In the genomic region with DNA sequence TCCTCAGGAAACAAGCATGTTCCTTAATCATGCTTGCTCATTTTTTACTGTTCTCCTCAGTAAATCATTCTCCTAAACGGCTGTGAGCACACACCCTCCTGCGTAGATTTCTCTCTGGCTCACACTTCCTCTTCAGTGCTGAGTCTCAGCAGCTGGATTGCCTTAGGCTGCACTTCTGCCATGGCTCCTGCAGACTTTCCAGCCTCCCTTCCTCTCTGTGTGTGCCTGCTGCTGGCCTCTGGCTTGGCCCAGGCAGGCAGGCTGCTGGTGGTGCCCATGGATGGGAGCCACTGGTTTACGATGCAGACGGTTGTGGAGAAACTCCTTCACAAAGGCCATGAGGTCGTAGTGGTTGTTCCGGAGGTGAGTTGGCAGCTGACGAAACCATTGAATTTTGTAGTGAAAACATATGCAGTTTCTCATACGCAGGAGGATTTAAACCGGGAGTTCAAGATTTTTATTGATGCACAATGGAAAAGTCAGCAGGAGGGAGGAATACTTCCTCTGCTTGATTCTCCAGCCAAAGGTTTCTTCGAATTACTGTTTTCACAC, we compare ENCODE assay signal across 9 mouse cellular contexts. TPM values are rescaled to one million over a fixed set of nuclear protein-coding genes. Genes with fewer than 3 reads are reported as not detected.
DNase-seq lines count a peak whose midpoint lies in the region; ATAC-seq and TF ChIP-seq lines count a peak whose summit lies in the region.
"Had no signal": no experiment of that assay in that cellular context is flagged by ENCODE, and none has a peak within 500 bp of the region (broad histone marks: within the 10 kb centered on the region; RNA-seq: fewer than 3 reads in every experiment).

A gene (plus strand): TSS at position 122 of the 552 bp plus-strand sequence.

- H3K9me3 ChIP-seq in heart, embryonic 16.5 days (replicated peaks; ENCODE audit: control insufficient read depth, low read length): no peaks in the 10 kb centered on the region
- H3K9me3 ChIP-seq in limb, embryonic 10.5 days (replicated peaks): no peaks in the 10 kb centered on the region
- H3K9me3 ChIP-seq in forebrain, postnatal 0 days (ENCODE audit: low read length): no peaks in the 10 kb centered on the region
- H3K9me3 ChIP-seq: hindbrain, embryonic 15.5 days had no signal

- no peaks in the 10 kb centered on the region for H3K36me3 ChIP-seq in heart, embryonic 16.5 days (ENCODE audit: control insufficient read depth, insufficient read depth)
- no peaks in the 10 kb centered on the region for H3K36me3 ChIP-seq in limb, embryonic 10.5 days
- no peaks in the 10 kb centered on the region for H3K36me3 ChIP-seq in myocyte (ENCODE audit: control insufficient read depth, insufficient read depth)
- no peaks in the 10 kb centered on the region for H3K36me3 ChIP-seq in forebrain, postnatal 0 days (ENCODE audit: insufficient read depth)
- H3K36me3 ChIP-seq: hindbrain, embryonic 15.5 days had no signal

- peak within 1 kb of the TSS; percentile 37; the same call in 1 of the 2 replicates for H3K4me2 ChIP-seq in heart, embryonic 16.5 days (ENCODE audit: low read depth, low read length)
- H3K4me2 ChIP-seq in myocyte (ENCODE audit: low read depth): peak within 1 kb of the TSS; percentile 6
- no peak within 1 kb of the TSS for H3K4me2 ChIP-seq in forebrain, postnatal 0 days (ENCODE audit: low read depth)
- H3K4me2 ChIP-seq: hindbrain, embryonic 15.5 days had no signal

- no peaks in the 10 kb centered on the region for H3K27me3 ChIP-seq in heart, embryonic 16.5 days (ENCODE audit: control insufficient read depth, insufficient read depth, low read length)
- no peaks in the 10 kb centered on the region for H3K27me3 ChIP-seq in limb, embryonic 10.5 days (ENCODE audit: low read depth, poor library complexity, severe bottlenecking)
- H3K27me3 ChIP-seq in myocyte (ENCODE audit: control insufficient read depth, insufficient read depth, insufficient read length): no peaks in the 10 kb centered on the region
- H3K27me3 ChIP-seq in forebrain, postnatal 0 days (ENCODE audit: insufficient read depth, low read length): no peaks in the 10 kb centered on the region
- H3K27me3 ChIP-seq: hindbrain, embryonic 15.5 days had no signal

- H3K79me2 ChIP-seq in myocyte (ENCODE audit: control insufficient read depth, insufficient read depth): no peaks in the 10 kb centered on the region

- H3ac ChIP-seq in myocyte (ENCODE audit: control insufficient read depth, insufficient read length): no peak within 1 kb of the TSS

- H3K27ac ChIP-seq in heart, embryonic 16.5 days (ENCODE audit: low read length): peak within 1 kb of the TSS; percentile 70
- peak within 1 kb of the TSS; percentile 78 for H3K27ac ChIP-seq in limb, embryonic 10.5 days
- H3K27ac ChIP-seq in forebrain, postnatal 0 days (ENCODE audit: low read depth, low read length): no peak within 1 kb of the TSS
- H3K27ac ChIP-seq: hindbrain, embryonic 15.5 days had no signal

- no peak for TF ChIP-seq CTCF in forebrain, postnatal 0 days (IDR thresholded peaks at IDR 0.05; ENCODE audit: low read depth)

- H3K4me1 ChIP-seq in heart, embryonic 16.5 days (ENCODE audit: control insufficient read depth, insufficient read depth, low read length): no peaks in the 10 kb centered on the region; the same call in 1 of the 2 replicates
- H3K4me1 ChIP-seq in limb, embryonic 10.5 days: peaks cover 13% of the 10 kb centered on the region
- no peaks in the 10 kb centered on the region for H3K4me1 ChIP-seq in forebrain, postnatal 0 days (ENCODE audit: insufficient read depth)
- H3K4me1 ChIP-seq: hindbrain, embryonic 15.5 days had no signal

- WGBS in heart, embryonic 16.5 days: 52% methylated on average over 10 of the region's 10 CpGs
- 40% methylated on average over 10 of the region's 10 CpGs for WGBS in limb, embryonic 10.5 days
- WGBS in forebrain, postnatal 0 days: 60% methylated on average over 10 of the region's 10 CpGs

- no peak; the same call in 1 of the 2 replicates for ATAC-seq in heart, embryonic 16.5 days (replicated peaks; ENCODE audit: extremely low read depth, insufficient read depth, low FRiP score)
- ATAC-seq in forebrain, postnatal 0 days: no peak

- H3K9ac ChIP-seq in heart, embryonic 16.5 days (ENCODE audit: low read length): peak within 1 kb of the TSS; percentile 29; the same call in 1 of the 2 replicates
- H3K9ac ChIP-seq in forebrain, postnatal 0 days: no peak within 1 kb of the TSS
- H3K9ac ChIP-seq: hindbrain, embryonic 15.5 days had no signal

- TF ChIP-seq POLR2A in myocyte (IDR thresholded peaks at IDR 0.05; ENCODE audit: insufficient read length, low read depth): no peak

- peak; percentile 28 for DNase-seq in adrenal gland, postnatal 14 days
- DNase-seq in adrenal gland, postnatal 25 days: no peak
- peak; percentile 26 for DNase-seq in MEL-GATA-1-ER (ENCODE audit: extremely low read depth, low read depth)
- peak; percentile 60 for DNase-seq in limb, embryonic 10.5 days (ENCODE audit: low spot score)
- no peak for DNase-seq in forebrain, postnatal 0 days
- no peak for DNase-seq in ovary, adult 18-20 months (ENCODE audit: low spot score)

- peak within 1 kb of the TSS; percentile 19; the same call in 1 of the 2 replicates for H3K4me3 ChIP-seq in heart, embryonic 16.5 days (ENCODE audit: low read length)
- no peak within 1 kb of the TSS for H3K4me3 ChIP-seq in limb, embryonic 10.5 days
- H3K4me3 ChIP-seq in myocyte: no peak within 1 kb of the TSS
- no peak within 1 kb of the TSS for H3K4me3 ChIP-seq in forebrain, postnatal 0 days (ENCODE audit: low read depth, low read length)
- H3K4me3 ChIP-seq: hindbrain, embryonic 15.5 days had no signal

TF ChIP-seq in myocyte, 11 proteins besides CTCF, POLR2A, EP300 and RAD21:
- TF ChIP-seq TCF12 (IDR thresholded peaks at IDR 0.05; ENCODE audit: insufficient read depth, poor library complexity, severe bottlenecking) (no peak), SRF (IDR thresholded peaks at IDR 0.05; ENCODE audit: control insufficient read depth, insufficient read length, low read depth) (no peak), CEBPB (IDR thresholded peaks at IDR 0.05; ENCODE audit: insufficient read depth, poor library complexity, severe bottlenecking) (no peak), MYOG (IDR thresholded peaks at IDR 0.05; ENCODE audit: control insufficient read depth in 1 of 3, insufficient read depth in 1 of 3, insufficient read length in 2 of 3, low read depth in 2 of 3) (no peak), REST (IDR thresholded peaks at IDR 0.05; ENCODE audit: insufficient read depth, insufficient read length) (no peak), MAX (IDR thresholded peaks at IDR 0.05; ENCODE audit: low read depth) (no peak), TCF3 (IDR thresholded peaks at IDR 0.05; ENCODE audit: insufficient read length, low read depth) (no peak), POLR2AphosphoS2 (IDR thresholded peaks at IDR 0.05; ENCODE audit: insufficient read length, low read depth) (no peak), E2F4 (IDR thresholded peaks at IDR 0.05; ENCODE audit: insufficient read depth) (no peak), USF1 (IDR thresholded peaks at IDR 0.05; ENCODE audit: low read depth) (no peak), MYOD1 (IDR thresholded peaks at IDR 0.05; ENCODE audit: control insufficient read depth in 1 of 3, insufficient read length in 2 of 3, low read depth in 2 of 3) (no peak)
TF ChIP-seq in myocyte: peak in this region for 0.

RNA-seq across cellular contexts. Expression of the gene that starts here (rescaled TPM):
- total RNA-seq in adrenal gland, postnatal 14 days (2021): 1.9 and 2.6 TPM in 2 replicates
- total RNA-seq in adrenal gland, postnatal 25 days (2021): 0.61 and 1.4 TPM in 2 replicates
- polyA plus RNA-seq in heart, embryonic 16.5 days (2015; fragmentation: Nextera tagmentation; extraction: Ambion mirVana): 1.1 and 2.3 TPM in 2 replicates
- polyA plus RNA-seq in limb, embryonic 10.5 days (2016; fragmentation: Nextera tagmentation; extraction: Ambion mirVana): 0.30 and 0.61 TPM in 2 replicates
- 0.18 TPM for polyA plus RNA-seq in myocyte (2012; fragmentation: generic; extraction: Trizol)
- 1.2 and 1.9 TPM in 2 replicates for total RNA-seq in forebrain, postnatal 0 days (2014; rRNA removed)
- 1.4 and 1.7 TPM in 2 replicates for polyA plus RNA-seq in forebrain, postnatal 0 days (2015; fragmentation: Nextera tagmentation; extraction: Ambion mirVana)

Comparison
In these comparisons a context has a peak if more than half of its experiments do, and no peak if none do; other contexts are left out.
1. DNase-seq: peak in adrenal gland, postnatal 14 days (single experiment) and MEL-GATA-1-ER (single experiment); none in adrenal gland, postnatal 25 days (single experiment), forebrain, postnatal 0 days (single experiment) and ovary, adult 18-20 months (single experiment).
2. Peak in DNase-seq and H3K27ac ChIP-seq in limb, embryonic 10.5 days; RNA of the gene not detected or under 1 TPM.